9 mouse cellular contexts compared by ENCODE assay signal in the genomic region with DNA sequence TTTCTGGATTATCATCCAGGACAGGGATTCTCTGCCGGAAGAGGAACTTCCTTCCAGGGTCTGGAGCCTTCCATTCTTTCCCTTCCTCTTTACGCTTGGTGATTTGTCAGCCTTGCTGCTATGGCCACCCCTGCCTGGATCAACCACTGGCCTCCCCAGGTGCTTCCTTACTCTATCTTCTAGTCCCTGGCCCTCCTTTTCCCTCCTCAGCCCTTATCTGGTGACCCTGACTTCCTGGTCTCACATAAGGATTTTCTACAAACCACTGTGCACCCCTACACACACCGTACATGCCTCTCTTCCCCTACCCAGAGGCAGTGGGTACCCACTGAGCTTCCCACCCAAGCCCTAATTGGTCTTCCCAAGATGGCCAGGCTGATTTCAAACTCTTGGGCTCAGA. TPM values are rescaled to one million over a fixed set of nuclear protein-coding genes. Genes with fewer than 3 reads are reported as not detected.
"Had no signal": no experiment of that assay in that cellular context is flagged by ENCODE, and none has a peak within 500 bp of the region (broad histone marks: within the 10 kb centered on the region; RNA-seq: fewer than 3 reads in every experiment).

No protein-coding gene starts in this region.

- H3K27ac ChIP-seq: kidney, postnatal 0 days; limb, embryonic 13.5 days; liver, embryonic 13.5 days; midbrain, embryonic 13.5 days; stomach, postnatal 0 days had no signal

- DNase-seq: liver, embryonic 13.5 days; thymus, adult 18-20 months had no signal

- H3K27me3 ChIP-seq: liver, embryonic 13.5 days had no signal

- H3K4me2 ChIP-seq: limb, embryonic 13.5 days; liver, embryonic 13.5 days; midbrain, embryonic 13.5 days had no signal

- H3K4me1 ChIP-seq: limb, embryonic 13.5 days; liver, embryonic 13.5 days; midbrain, embryonic 13.5 days had no signal

- ATAC-seq: midbrain, embryonic 13.5 days had no signal

- H3K9me3 ChIP-seq: limb, embryonic 13.5 days; liver, embryonic 13.5 days; midbrain, embryonic 13.5 days had no signal

- H3K9ac ChIP-seq: limb, embryonic 13.5 days; liver, embryonic 13.5 days; midbrain, embryonic 13.5 days had no signal

- H3K36me3 ChIP-seq: limb, embryonic 13.5 days; liver, embryonic 13.5 days; midbrain, embryonic 13.5 days had no signal

- H3K4me3 ChIP-seq: limb, embryonic 13.5 days; liver, embryonic 13.5 days; midbrain, embryonic 13.5 days; myocyte had no signal

RNA-seq across cellular contexts. Expression of a gene that starts 0.8 kb away (rescaled TPM):
- total RNA-seq: layer of hippocampus, adult 18-20 months; left cerebral cortex, postnatal 36 days had no signal
- polyA plus RNA-seq: myocyte had no signal
